Mouse (Mus musculus) right cerebral cortex, postnatal 14 days (tissue): Measurements from ENCODE around the gene Zfp652.
"Not testable (repeated sequence)": the region's sequence is repeated elsewhere in the genome, so short reads cannot be mapped to it uniquely, and the experiment has no call there.

Experiments used
- DNase-seq: peaks from one replicate; pipeline ENCODE4 v3.0.0; 2022

Zfp652 gene

GRCm38 (mm10) chr11:95712563-95713224, at the start of gene Zfp652:
Gene Zfp652 (plus strand): TSS chr11:95712673.
- DNase-seq = peak; percentile 75

- peak; percentile 86 for DNase-seq
These were observed 45.8 kb upstream of the Zfp652 start, which contains the start of gene Phb for GRCm38 (mm10) chr11:95666529-95667149. Gene Phb (plus strand): TSS chr11:95666957.

- no peak for DNase-seq
These were observed 45.3 kb upstream of the Zfp652 start for GRCm38 (mm10) chr11:95667177-95667576.

GRCm38 (mm10) chr11:95668086-95668485, 44.4 kb upstream of the Zfp652 start:
- DNase-seq = not testable (repeated sequence)

GRCm38 (mm10) chr11:95675498-95675897, 37.0 kb upstream of the Zfp652 start:
- DNase-seq = no peak

- DNase-seq = peak; percentile 74
These were observed 36.2 kb upstream of the Zfp652 start for GRCm38 (mm10) chr11:95676307-95676706.

- no peak for DNase-seq
These were observed 34.4 kb upstream of the Zfp652 start for GRCm38 (mm10) chr11:95677925-95678701.

GRCm38 (mm10) chr11:95681995-95682601, 30.4 kb upstream of the Zfp652 start:
- no peak for DNase-seq

- no peak for DNase-seq
These were observed 29.5 kb upstream of the Zfp652 start for GRCm38 (mm10) chr11:95682946-95683345.

- DNase-seq = peak; percentile 68
These were observed 26.4 kb upstream of the Zfp652 start for GRCm38 (mm10) chr11:95686031-95686430.

- no peak for DNase-seq
These were observed 25.3 kb upstream of the Zfp652 start for GRCm38 (mm10) chr11:95687084-95687656.

GRCm38 (mm10) chr11:95688515-95688914, 24.0 kb upstream of the Zfp652 start:
- DNase-seq = no peak

GRCm38 (mm10) chr11:95688981-95689380, 23.5 kb upstream of the Zfp652 start:
- no peak for DNase-seq

- DNase-seq = no peak
These were observed 22.9 kb upstream of the Zfp652 start for GRCm38 (mm10) chr11:95689544-95689943.

GRCm38 (mm10) chr11:95698541-95698940, 13.9 kb upstream of the Zfp652 start:
- DNase-seq = no peak

GRCm38 (mm10) chr11:95700778-95701739, 11.4 kb upstream of the Zfp652 start:
- DNase-seq = no peak

- DNase-seq = no peak
These were observed 8.2 kb upstream of the Zfp652 start for GRCm38 (mm10) chr11:95704032-95704969.

GRCm38 (mm10) chr11:95704970-95705330, 7.5 kb upstream of the Zfp652 start:
- DNase-seq = no peak

- DNase-seq = no peak
These were observed 2.9 kb upstream of the Zfp652 start for GRCm38 (mm10) chr11:95709534-95710040.

- no peak for DNase-seq
These were observed 2.0 kb upstream of the Zfp652 start for GRCm38 (mm10) chr11:95710478-95710877.
